Mouse (Mus musculus) liver, embryonic 18 days (tissue): ENCODE results near the gene Gm14434. TPM values are rescaled to one million over a fixed set of nuclear protein-coding genes. Genes with fewer than 3 reads are reported as not detected.

Experiments used
- polyA plus RNA-seq: library from polyadenylated mRNA; depleted of rRNA; stranded (reverse); fragments of >200 nt; gene quantifications from 2 replicates; pipeline ENCODE4 v1.2.3, GENCODE M21; 2012; rRNA removed

The Gm14434 gene
- polyA plus RNA-seq = 1.4 and 1.5 TPM in 2 replicates

DNA sequence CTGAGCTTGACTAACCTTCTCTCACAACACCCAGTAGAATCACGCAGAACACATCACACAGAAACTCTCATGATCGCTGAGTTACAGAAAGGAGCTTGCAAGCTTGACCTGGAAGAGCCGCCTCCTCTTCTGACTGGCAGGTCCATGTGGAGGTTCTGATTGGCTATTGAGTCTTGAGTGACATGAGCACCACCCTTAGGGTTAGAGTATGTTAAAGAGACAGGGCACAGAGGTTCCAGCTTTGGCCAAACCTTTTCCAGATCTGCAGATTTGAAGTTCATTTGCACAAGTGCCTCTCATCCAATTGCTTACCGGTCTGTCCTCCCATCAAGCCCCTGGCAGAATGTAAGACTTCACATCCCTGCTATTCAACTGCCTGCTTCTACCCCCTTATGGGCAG is at the start of gene Gm14434:
Gm14434 (minus strand) TSS at position 101 of the 400 bp plus-strand sequence.

DNA sequence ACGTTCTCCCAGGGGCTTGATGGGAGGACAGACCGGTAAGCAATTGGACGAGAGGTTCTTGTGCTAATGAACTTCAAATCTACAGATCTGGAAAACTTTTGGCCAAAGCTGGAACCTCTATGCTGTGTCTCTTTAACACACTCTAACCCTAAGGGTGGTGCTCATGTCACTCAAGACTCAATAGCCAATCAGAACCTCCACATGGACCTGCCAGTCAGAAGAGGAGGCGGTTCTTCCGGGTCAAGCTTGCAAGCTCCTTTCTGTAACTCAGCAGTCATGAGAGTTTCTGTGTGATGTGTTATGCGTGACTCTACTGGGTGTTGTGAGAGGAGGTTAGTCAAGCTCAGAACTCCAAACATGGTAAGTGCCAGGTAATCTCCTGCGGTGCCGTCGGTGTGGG is 34.2 kb upstream of the Gm14434 start, which contains the start of gene Zfp967:
Zfp967 (plus strand) TSS at position 301 of the 400 bp plus-strand sequence.

DNA sequence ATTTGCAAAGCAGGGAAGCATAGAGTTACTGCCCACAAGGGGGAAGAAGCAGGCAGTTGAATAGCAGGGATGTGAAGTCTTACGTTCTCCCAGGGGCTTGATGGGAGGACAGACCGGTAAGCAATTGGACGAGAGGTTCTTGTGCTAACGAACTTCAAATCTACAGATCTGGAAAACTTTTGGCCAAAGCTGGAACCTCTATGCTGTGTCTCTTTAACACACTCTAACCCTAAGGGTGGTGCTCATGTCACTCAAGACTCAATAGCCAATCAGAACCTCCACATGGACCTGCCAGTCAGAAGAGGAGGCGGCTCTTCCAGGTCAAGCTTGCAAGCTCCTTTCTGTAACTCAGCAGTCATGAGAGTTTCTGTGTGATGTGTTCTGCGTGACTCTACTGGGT is 63.3 kb downstream of the Gm14434 start, which contains the start of gene Gm14435:
Gm14435 (plus strand) TSS at position 301 of the 400 bp plus-strand sequence.

Other genes starting within 250 kb of the Gm14434 start
- not detected in 2 replicates for gene Gm11009, start 167.3 kb downstream of the Gm14434 start, polyA plus RNA-seq
- gene Gm14435, start 63.2 kb downstream of the Gm14434 start, polyA plus RNA-seq = 0.36 and 0.51 TPM in 2 replicates
- not detected in 2 replicates for gene Zfp967, start 34.3 kb upstream of the Gm14434 start, polyA plus RNA-seq
- gene Gm14308, start 149.6 kb upstream of the Gm14434 start, polyA plus RNA-seq = 2.6 and 3.6 TPM in 2 replicates
- 2.4 and 2.7 TPM in 2 replicates for gene Zfp973, start 183.7 kb upstream of the Gm14434 start, polyA plus RNA-seq
- 3.4 TPM in 2 replicates for gene Gm14305, start 221.5 kb upstream of the Gm14434 start, polyA plus RNA-seq